Mouse (Mus musculus) left cerebral cortex, postnatal 4 days (tissue): ENCODE results near the gene Ascl5. TPM values are rescaled to one million over a fixed set of nuclear protein-coding genes. Genes with fewer than 3 reads are reported as not detected.

ENCODE experiments used
- total RNA-seq, 2 experiments: library from RNA; stranded (reverse); gene quantifications; 2 replicates each; pipeline ENCODE4 v1.2.3; 2021

Ascl5 gene
- total RNA-seq, 2 experiments from 2014 or later, result 1.2 to 1.3 TPM

Other genes starting within 250 kb of the Ascl5 start
- gene Lad1, start 232.2 kb upstream of the Ascl5 start, total RNA-seq, result under 1 TPM; 0.64 to 0.86 TPM
- gene Tnnt2, start 214.4 kb upstream of the Ascl5 start, total RNA-seq, result under 1 TPM; 0.62 to 0.85 TPM
- gene Pkp1, start 131.6 kb upstream of the Ascl5 start, total RNA-seq, result under 1 TPM in 1 of 2 experiments, not detected in 1; 0.18 TPM
- gene Igfn1, start 44.5 kb upstream of the Ascl5 start, total RNA-seq, result under 1 TPM; 0.08 to 0.10 TPM
- gene Tmem9, start 42.7 kb upstream of the Ascl5 start, total RNA-seq, result 10 to 100 TPM; 64.2 to 77.1 TPM
- gene Cacna1s, start 1.9 kb downstream of the Ascl5 start, total RNA-seq, result under 1 TPM; 0.60 to 0.95 TPM
- gene Kif21b, start 80.6 kb downstream of the Ascl5 start, total RNA-seq, result 100 to 1,000 TPM; 320 to 326 TPM
- gene Mroh3, start 162.0 kb downstream of the Ascl5 start, total RNA-seq, result 1 to 10 TPM; 1.0 to 1.2 TPM
- 1 to 10 TPM; 4.8 to 5.9 TPM for gene Inava, start 183.5 kb downstream of the Ascl5 start, total RNA-seq
- gene Gpr25, start 210.1 kb downstream of the Ascl5 start, total RNA-seq, result 10 to 100 TPM; 10.2 to 11.5 TPM